Mouse (Mus musculus): ENCODE data around the gene Dnm3.

Dnm3 gene

DNA sequence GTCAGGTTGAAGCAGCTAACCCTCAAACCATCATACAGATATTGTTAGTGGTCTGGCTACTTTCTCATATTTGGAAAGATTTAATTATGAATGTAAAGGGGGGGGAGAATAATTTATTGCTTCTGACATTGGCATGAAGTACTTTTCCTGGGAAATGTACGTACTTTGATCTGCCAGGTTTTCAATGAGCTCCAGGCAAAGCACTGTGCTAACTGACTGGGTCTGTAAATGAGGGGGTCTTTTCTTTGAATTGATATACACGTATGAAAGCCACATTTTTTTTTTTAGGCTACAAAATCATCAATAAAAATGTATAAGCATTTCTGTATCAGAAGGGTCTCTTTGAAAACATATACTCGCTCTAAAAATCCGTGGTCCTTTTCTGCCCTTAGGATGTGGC lies 457.1 kb downstream of the Dnm3 start:
- no peak for DNase-seq (ENCODE audit: low spot score)

DNA sequence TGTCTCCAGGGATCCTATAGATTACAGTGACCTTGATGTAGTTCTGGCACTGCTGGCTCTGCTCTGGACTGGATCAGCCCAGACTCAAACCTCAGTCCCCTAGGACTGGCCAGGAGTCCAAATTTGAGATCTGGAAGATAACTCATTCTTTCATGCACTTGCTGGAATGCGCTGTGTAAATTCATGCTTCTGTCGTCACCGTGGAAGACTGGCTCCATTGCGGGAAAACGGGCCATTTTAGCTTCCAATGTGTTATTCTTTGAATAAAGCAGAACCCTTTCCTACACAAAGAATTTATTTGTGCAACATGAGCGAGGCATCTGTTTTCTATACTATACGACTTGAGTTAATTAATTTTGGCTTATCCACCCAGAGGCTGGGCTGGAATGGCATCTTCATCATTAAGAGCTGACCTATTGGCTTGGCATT lies 457.5 kb downstream of the Dnm3 start:
- no peak for DNase-seq (ENCODE audit: low spot score)

- no peak for DNase-seq (ENCODE audit: low spot score)
Observed at GRCm38 (mm10) chr1:162018601-162018977, 459.2 kb downstream of the Dnm3 start.

- DNase-seq (ENCODE audit: low spot score): no peak
Observed at GRCm38 (mm10) chr1:162017975-162018600, 459.7 kb downstream of the Dnm3 start.

- DNase-seq (ENCODE audit: low spot score): no peak
Observed at GRCm38 (mm10) chr1:162016982-162017381, 460.9 kb downstream of the Dnm3 start.

- DNase-seq (ENCODE audit: low spot score): no peak
Observed at GRCm38 (mm10) chr1:162015247-162015862, 462.5 kb downstream of the Dnm3 start.

GRCm38 (mm10) chr1:162013561-162013960 lies 464.3 kb downstream of the Dnm3 start:
- DNase-seq (ENCODE audit: low spot score): no peak

GRCm38 (mm10) chr1:162011523-162012245 lies 466.1 kb downstream of the Dnm3 start:
- DNase-seq (ENCODE audit: low spot score): no peak

DNA sequence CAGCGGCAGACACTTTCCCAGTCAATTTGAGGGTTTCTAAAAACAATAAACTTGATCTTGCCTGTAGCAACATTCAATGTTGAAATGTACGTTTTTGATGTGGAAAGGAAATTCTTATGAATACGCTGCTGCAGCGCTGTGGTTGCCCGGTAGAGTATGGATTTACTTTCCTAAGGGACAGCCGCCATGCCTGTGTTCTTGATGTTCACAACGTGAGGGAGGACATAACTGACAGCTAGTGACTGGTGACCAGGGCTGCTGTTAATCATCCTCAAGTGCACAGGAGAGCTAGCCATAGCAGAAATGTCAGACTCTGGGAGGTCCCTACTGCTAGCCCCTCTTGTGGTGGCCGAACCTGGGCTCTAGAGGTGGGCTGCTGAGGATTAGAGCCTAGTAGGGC lies 468.7 kb downstream of the Dnm3 start:
- DNase-seq (ENCODE audit: low spot score): no peak

- DNase-seq (ENCODE audit: low spot score): no peak
Observed at GRCm38 (mm10) chr1:162008631-162009067, 469.2 kb downstream of the Dnm3 start.

DNA sequence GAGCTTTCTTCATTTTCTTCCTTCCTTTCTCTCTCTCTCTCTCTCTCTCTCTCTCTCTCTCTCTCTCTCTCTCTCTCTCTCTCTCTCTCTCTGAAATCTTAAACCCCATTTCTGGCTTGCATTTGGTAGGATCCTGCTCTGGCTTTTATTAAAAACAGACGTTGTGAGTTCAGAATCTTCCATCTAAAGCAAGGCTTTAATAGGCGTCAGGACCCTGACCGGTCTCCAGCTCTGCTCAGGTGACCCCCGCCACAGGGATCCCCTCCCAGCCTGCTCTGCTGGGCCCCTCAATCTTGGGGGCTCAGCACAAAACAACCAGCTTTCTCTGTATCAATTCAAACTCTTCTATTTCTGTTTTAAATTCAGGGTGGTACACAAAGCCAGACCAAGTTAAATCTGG lies 469.6 kb downstream of the Dnm3 start:
- no peak for DNase-seq (ENCODE audit: low spot score)

DNA sequence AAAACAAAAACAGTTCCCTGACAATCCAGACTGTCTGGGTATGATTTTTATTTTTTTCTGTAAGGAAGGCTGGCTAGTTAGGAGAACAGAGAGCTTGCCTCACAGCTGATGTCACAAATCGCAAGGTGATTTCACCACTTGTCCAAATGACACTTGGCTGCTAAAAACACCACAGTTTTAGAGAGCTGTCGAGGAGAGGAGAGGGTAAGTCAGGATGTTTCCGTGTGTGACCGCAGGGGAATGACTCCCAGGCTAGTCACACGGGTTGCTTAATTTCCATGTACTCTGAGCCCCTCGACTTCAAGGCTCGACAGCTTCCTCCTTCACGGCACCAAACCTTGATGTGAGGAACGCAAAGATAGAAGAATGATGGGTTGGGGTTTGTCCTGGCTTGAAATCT lies 471.7 kb downstream of the Dnm3 start:
- no peak for DNase-seq (ENCODE audit: low spot score)

- DNase-seq (ENCODE audit: low spot score): no peak
Observed at GRCm38 (mm10) chr1:162004821-162005770, 472.7 kb downstream of the Dnm3 start.

GRCm38 (mm10) chr1:162004518-162004780 lies 473.4 kb downstream of the Dnm3 start:
- no peak for DNase-seq (ENCODE audit: low spot score)

GRCm38 (mm10) chr1:162003729-162004517 lies 473.9 kb downstream of the Dnm3 start:
- no peak for DNase-seq (ENCODE audit: low spot score)

GRCm38 (mm10) chr1:162001328-162001727 lies 476.5 kb downstream of the Dnm3 start:
- DNase-seq (ENCODE audit: low spot score): no peak

DNA sequence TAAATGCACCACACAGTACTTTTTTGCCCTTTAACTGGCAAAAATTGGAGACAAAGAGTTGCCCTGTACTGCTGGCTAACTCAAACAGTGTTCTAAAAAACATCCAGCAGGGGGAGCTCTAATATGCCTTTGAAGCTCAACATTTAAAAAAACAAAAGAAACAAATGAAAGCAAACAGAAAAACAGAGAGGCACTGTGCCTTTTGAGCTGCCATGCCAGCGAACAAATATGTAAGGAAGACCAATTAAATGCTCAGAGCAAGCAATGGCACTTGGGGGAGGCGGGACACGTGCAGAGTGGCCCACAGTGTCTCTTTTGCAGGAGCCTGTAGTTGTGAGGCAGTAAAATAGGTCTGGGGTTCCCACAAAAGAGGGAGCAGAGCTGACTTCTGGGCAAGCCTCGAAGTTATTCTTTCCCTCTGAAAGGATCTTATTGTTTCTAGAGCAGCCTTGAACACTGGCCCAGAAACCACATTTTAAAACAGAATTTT lies 477.9 kb downstream of the Dnm3 start:
- DNase-seq (ENCODE audit: low spot score): peak; percentile 58

GRCm38 (mm10) chr1:161999338-161999737 lies 478.5 kb downstream of the Dnm3 start:
- no peak for DNase-seq (ENCODE audit: low spot score)

DNA sequence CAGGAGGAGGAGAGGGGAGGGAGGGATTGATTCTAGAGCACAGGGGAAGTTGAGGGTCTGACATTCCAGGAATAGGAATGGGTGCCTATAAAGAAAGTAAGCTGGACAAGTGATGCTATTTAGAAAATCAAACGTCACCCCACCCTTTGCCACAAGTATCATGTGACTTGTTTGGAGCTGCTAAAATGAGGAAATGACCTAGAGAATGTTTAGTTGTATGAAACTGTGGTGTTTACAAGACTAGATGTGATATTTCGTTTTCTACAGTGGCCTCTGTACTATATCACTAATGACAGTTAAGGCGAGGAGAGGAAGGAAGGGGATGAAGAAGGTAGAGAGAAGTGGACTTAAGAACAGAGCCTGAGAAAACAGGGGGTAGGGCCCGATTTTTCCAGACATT lies 479.1 kb downstream of the Dnm3 start:
- no peak for DNase-seq (ENCODE audit: low spot score)

- DNase-seq (ENCODE audit: low spot score): no peak
Observed at GRCm38 (mm10) chr1:161992389-161992788, 485.4 kb downstream of the Dnm3 start.

GRCm38 (mm10) chr1:161991846-161992245 lies 486.0 kb downstream of the Dnm3 start:
- no peak for DNase-seq (ENCODE audit: low spot score)
